Mouse (Mus musculus): ENCODE data around the gene Ddx23. TPM values are rescaled to one million over a fixed set of nuclear protein-coding genes. Genes with fewer than 3 reads are reported as not detected.
A peak's percentile ranks its signal among the peaks of the same experiment; 100 is the strongest.

Gene Ddx23
- polyA plus RNA-seq, 1 experiment from 2014 or later = 25.1 TPM

GRCm38 (mm10) chr15:98631493-98631892, 31.2 kb downstream of the Ddx23 start:
- peak overlapping the region; percentile 75 for H3K4me3 ChIP-seq (replicated peaks)
- no peaks in the 10 kb centered on the region for H3K36me3 ChIP-seq
- H3K4me2 ChIP-seq (replicated peaks) = peak overlapping the region; percentile 87
- H3K9ac ChIP-seq = 0 out of 2 replicates have a peak overlapping the region, but pooled peaks have one; percentile 15
- ATAC-seq (ENCODE audit: insufficient number of reproducible peaks, low FRiP score, low TSS enrichment, low read depth) = 0 out of 2 replicates have a peak, but pooled peaks have one; percentile 7
- under 1% methylated on average over 18 of the region's 18 CpGs for WGBS
- no peaks in the 10 kb centered on the region for H3K9me3 ChIP-seq (replicated peaks)
- H3K27me3 ChIP-seq = peaks cover 8% of the 10 kb centered on the region; the same call in 1 of the 2 replicates
- H3K4me1 ChIP-seq = peaks cover 72% of the 10 kb centered on the region
- peak overlapping the region; percentile 75; the same call in 1 of the 2 replicates for H3K27ac ChIP-seq (replicated peaks)

DNA sequence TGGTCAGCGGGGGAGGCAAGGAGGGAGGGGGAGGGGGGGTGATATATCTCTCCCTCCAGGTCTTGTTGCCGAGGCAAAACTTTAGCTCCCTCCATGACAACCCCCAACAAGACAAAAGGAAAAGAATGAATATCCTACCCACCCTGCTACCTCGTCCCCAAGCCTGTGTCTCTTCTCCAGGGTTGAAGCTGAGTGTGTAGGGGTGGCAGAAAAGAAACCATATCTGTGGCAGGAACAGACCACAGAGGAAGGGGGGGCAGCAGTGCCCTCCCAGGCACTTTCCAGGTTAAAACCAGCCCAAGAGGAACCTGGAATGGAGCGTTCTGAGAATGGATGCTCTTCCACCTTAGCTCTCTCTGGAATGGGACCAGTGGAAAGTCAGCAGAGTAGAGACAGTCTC, 32.2 kb downstream of the Ddx23 start, which contains the start of gene Cacnb3:
Cacnb3 (plus strand) TSS at position 301 of the 400 bp plus-strand sequence.
- H3K4me2 ChIP-seq (replicated peaks) = peak within 1 kb of the TSS; percentile 87
- H3K4me1 ChIP-seq = peaks cover 68% of the 10 kb centered on the region
- no peak for ATAC-seq (ENCODE audit: insufficient number of reproducible peaks, low FRiP score, low TSS enrichment, low read depth)
- 30% methylated on average over 4 of the region's 4 CpGs for WGBS
- H3K9ac ChIP-seq = 0 out of 2 replicates have a peak within 1 kb of the TSS, but pooled peaks have one; percentile 15
- H3K27me3 ChIP-seq = peaks cover 8% of the 10 kb centered on the region; the same call in 1 of the 2 replicates
- peak within 1 kb of the TSS; percentile 75; the same call in 1 of the 2 replicates for H3K27ac ChIP-seq (replicated peaks)
- no peaks in the 10 kb centered on the region for H3K36me3 ChIP-seq
- H3K4me3 ChIP-seq (replicated peaks) = peak within 1 kb of the TSS; percentile 75
- H3K9me3 ChIP-seq (replicated peaks) = no peaks in the 10 kb centered on the region

- Histone ChIP-seq H3K27ac (replicated peaks) (no peak overlapping the region), H3K27me3 (peaks cover 8% of the 10 kb centered on the region; the same call in 1 of the 2 replicates), H3K9me3 (replicated peaks) (no peaks in the 10 kb centered on the region), H3K4me1 (peaks cover 63% of the 10 kb centered on the region), H3K4me3 (replicated peaks) (no peak overlapping the region), H3K4me2 (replicated peaks) (no peak overlapping the region), H3K9ac (no peak overlapping the region), H3K36me3 (no peaks in the 10 kb centered on the region)
- 52% methylated on average over 6 of the region's 6 CpGs for WGBS
- no peak for ATAC-seq (ENCODE audit: insufficient number of reproducible peaks, low FRiP score, low TSS enrichment, low read depth)
Measured at GRCm38 (mm10) chr15:98629464-98629863, 33.2 kb downstream of the Ddx23 start.

- H3K27ac ChIP-seq (replicated peaks) = no peak overlapping the region
- H3K36me3 ChIP-seq = no peaks in the 10 kb centered on the region
- peaks cover 56% of the 10 kb centered on the region for H3K4me1 ChIP-seq
- no peak for ATAC-seq (ENCODE audit: insufficient number of reproducible peaks, low FRiP score, low TSS enrichment, low read depth)
- peaks cover 8% of the 10 kb centered on the region; the same call in 1 of the 2 replicates for H3K27me3 ChIP-seq
- no peaks in the 10 kb centered on the region for H3K9me3 ChIP-seq (replicated peaks)
- no peak overlapping the region for H3K9ac ChIP-seq
- WGBS = 12% methylated on average over 20 of the region's 20 CpGs
- peak overlapping the region; percentile 27 for H3K4me2 ChIP-seq (replicated peaks)
- 0 out of 2 replicates have a peak overlapping the region, but pooled peaks have one; percentile 6 for H3K4me3 ChIP-seq (replicated peaks)
Measured at GRCm38 (mm10) chr15:98628589-98629254, 34.0 kb downstream of the Ddx23 start.

GRCm38 (mm10) chr15:98626487-98627212, 36.0 kb downstream of the Ddx23 start:
- Histone ChIP-seq H3K27me3 (0 out of 2 replicates have a peak, but pooled peaks cover 2% of the 10 kb centered on the region), H3K27ac (replicated peaks) (no peak overlapping the region), H3K9me3 (replicated peaks) (no peaks in the 10 kb centered on the region), H3K4me1 (peaks cover 41% of the 10 kb centered on the region), H3K4me2 (replicated peaks) (no peak overlapping the region), H3K4me3 (replicated peaks) (no peak overlapping the region), H3K9ac (no peak overlapping the region), H3K36me3 (no peaks in the 10 kb centered on the region)
- ATAC-seq (ENCODE audit: insufficient number of reproducible peaks, low FRiP score, low TSS enrichment, low read depth) = no peak
- 61% methylated on average over 7 of the region's 7 CpGs for WGBS

- Histone ChIP-seq H3K9me3 (replicated peaks) (no peaks in the 10 kb centered on the region), H3K36me3 (no peaks in the 10 kb centered on the region), H3K4me3 (replicated peaks) (no peak overlapping the region), H3K27me3 (0 out of 2 replicates have a peak, but pooled peaks cover 2% of the 10 kb centered on the region), H3K27ac (replicated peaks) (no peak overlapping the region), H3K4me1 (peaks cover 36% of the 10 kb centered on the region), H3K9ac (no peak overlapping the region), H3K4me2 (replicated peaks) (no peak overlapping the region)
- WGBS = 16% methylated on average over 8 of the region's 8 CpGs
- ATAC-seq (ENCODE audit: insufficient number of reproducible peaks, low FRiP score, low TSS enrichment, low read depth) = peak; percentile 44; the same call in 1 of the 2 replicates
Measured at GRCm38 (mm10) chr15:98626078-98626477, 36.6 kb downstream of the Ddx23 start.

DNA sequence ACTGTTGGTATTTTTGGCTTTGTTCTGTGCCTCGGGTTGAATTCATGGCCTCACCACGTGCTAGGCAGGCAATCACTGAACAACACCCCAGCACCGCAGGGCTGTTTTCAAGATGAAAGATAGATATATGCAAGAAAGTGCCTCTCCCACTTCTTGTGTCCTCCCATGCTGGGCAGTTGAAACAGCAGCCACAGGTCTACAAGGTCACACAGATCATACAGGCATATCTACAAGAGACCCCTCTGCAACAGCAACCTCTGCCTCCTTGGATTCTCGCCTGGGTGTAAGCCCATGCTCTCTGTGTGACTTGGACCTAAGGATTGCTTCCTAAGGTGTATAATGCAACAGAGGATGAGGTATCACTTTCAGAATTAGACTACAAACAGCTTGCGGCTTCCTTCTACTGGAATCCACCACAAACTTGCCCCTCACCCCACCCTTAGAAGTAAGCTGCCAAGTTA, 39.3 kb downstream of the Ddx23 start:
- no peak overlapping the region for H3K27ac ChIP-seq (replicated peaks)
- H3K9me3 ChIP-seq (replicated peaks) = no peaks in the 10 kb centered on the region
- H3K4me2 ChIP-seq (replicated peaks) = no peak overlapping the region
- H3K4me1 ChIP-seq = peaks cover 19% of the 10 kb centered on the region
- no peaks in the 10 kb centered on the region for H3K27me3 ChIP-seq
- no peaks in the 10 kb centered on the region for H3K36me3 ChIP-seq
- 53% methylated on average over 5 of the region's 5 CpGs for WGBS
- no peak overlapping the region for H3K4me3 ChIP-seq (replicated peaks)
- ATAC-seq (ENCODE audit: insufficient number of reproducible peaks, low FRiP score, low TSS enrichment, low read depth) = no peak
- H3K9ac ChIP-seq = no peak overlapping the region

GRCm38 (mm10) chr15:98622721-98623120, 40.0 kb downstream of the Ddx23 start:
- Histone ChIP-seq H3K4me1 (peaks cover 15% of the 10 kb centered on the region; the same call in 1 of the 2 replicates), H3K27me3 (no peaks in the 10 kb centered on the region), H3K4me3 (replicated peaks) (no peak overlapping the region), H3K4me2 (replicated peaks) (no peak overlapping the region), H3K36me3 (no peaks in the 10 kb centered on the region), H3K9me3 (replicated peaks) (no peaks in the 10 kb centered on the region), H3K27ac (replicated peaks) (no peak overlapping the region), H3K9ac (no peak overlapping the region)
- WGBS = 11% methylated on average over 6 of the region's 6 CpGs
- ATAC-seq (ENCODE audit: insufficient number of reproducible peaks, low FRiP score, low TSS enrichment, low read depth) = no peak

GRCm38 (mm10) chr15:98622199-98622598, 40.5 kb downstream of the Ddx23 start:
- Histone ChIP-seq H3K27ac (replicated peaks) (no peak overlapping the region), H3K4me2 (replicated peaks) (no peak overlapping the region), H3K27me3 (no peaks in the 10 kb centered on the region), H3K9ac (no peak overlapping the region), H3K4me3 (replicated peaks) (no peak overlapping the region), H3K4me1 (peaks cover 15% of the 10 kb centered on the region; the same call in 1 of the 2 replicates), H3K9me3 (replicated peaks) (no peaks in the 10 kb centered on the region), H3K36me3 (no peaks in the 10 kb centered on the region)
- ATAC-seq (ENCODE audit: insufficient number of reproducible peaks, low FRiP score, low TSS enrichment, low read depth) = no peak
- 5% methylated on average over 7 of the region's 7 CpGs for WGBS

DNA sequence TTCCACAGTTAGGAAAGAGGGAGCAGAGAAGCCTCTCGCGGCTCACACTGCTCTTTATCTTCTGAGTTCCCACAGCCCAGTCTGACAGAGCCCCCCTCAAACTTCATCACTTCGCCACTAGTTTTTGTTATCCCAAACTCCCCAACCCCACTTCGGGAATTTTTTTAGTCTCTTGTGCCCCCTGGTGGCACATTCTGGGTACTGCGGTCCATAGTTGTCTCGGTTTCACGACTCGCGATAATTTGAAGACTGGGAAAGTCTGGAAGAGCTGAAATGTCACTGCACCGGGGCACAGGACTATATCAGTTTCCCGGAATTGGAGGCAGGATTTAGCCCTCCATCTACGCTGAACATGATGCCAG, 45.5 kb downstream of the Ddx23 start:
- Histone ChIP-seq H3K27me3 (no peaks in the 10 kb centered on the region), H3K4me1 (peaks cover 20% of the 10 kb centered on the region), H3K36me3 (no peaks in the 10 kb centered on the region), H3K9me3 (replicated peaks) (no peaks in the 10 kb centered on the region), H3K4me3 (replicated peaks) (no peak overlapping the region), H3K4me2 (replicated peaks) (peak overlapping the region; percentile 26; the same call in 1 of the 2 replicates), H3K27ac (replicated peaks) (no peak overlapping the region), H3K9ac (no peak overlapping the region)
- under 1% methylated on average over 12 of the region's 12 CpGs for WGBS
- no peak for ATAC-seq (ENCODE audit: insufficient number of reproducible peaks, low FRiP score, low TSS enrichment, low read depth)

Data from embryonic facial prominence, embryonic 15.5 days (tissue).